Mouse (Mus musculus): ENCODE measurements around the gene Eef1a2. TPM values are rescaled to one million over a fixed set of nuclear protein-coding genes. Genes with fewer than 3 reads are reported as not detected.

Gene Eef1a2
- polyA plus RNA-seq, 1 experiment = 0.60 TPM

GRCm38 (mm10) chr2:181116436-181116835, 40.4 kb downstream of the Eef1a2 start:
- no peak overlapping the region for H3K4me3 ChIP-seq
- no peak overlapping the region for H3ac ChIP-seq (ENCODE audit: control insufficient read depth, insufficient read length)
- H3K4me2 ChIP-seq (ENCODE audit: low read depth) = no peak overlapping the region
- no peak for TF ChIP-seq MYOG (IDR thresholded peaks at IDR 0.05; ENCODE audit: control insufficient read depth in 1 of 3, insufficient read depth in 1 of 3, insufficient read length in 2 of 3, low read depth in 2 of 3)
- no peak for TF ChIP-seq MAX (IDR thresholded peaks at IDR 0.05; ENCODE audit: low read depth)
- no peak for TF ChIP-seq MYOD1 (IDR thresholded peaks at IDR 0.05; ENCODE audit: control insufficient read depth in 1 of 3, insufficient read length in 2 of 3, low read depth in 2 of 3)
- no peak for TF ChIP-seq TCF3 (IDR thresholded peaks at IDR 0.05; ENCODE audit: insufficient read length, low read depth)
- no peak for TF ChIP-seq REST (IDR thresholded peaks at IDR 0.05; ENCODE audit: insufficient read depth, insufficient read length)
- no peak for TF ChIP-seq E2F4 (IDR thresholded peaks at IDR 0.05; ENCODE audit: insufficient read depth)
- no peak for TF ChIP-seq CEBPB (IDR thresholded peaks at IDR 0.05; ENCODE audit: insufficient read depth, poor library complexity, severe bottlenecking)
- no peak for TF ChIP-seq POLR2AphosphoS2 (IDR thresholded peaks at IDR 0.05; ENCODE audit: insufficient read length, low read depth)
- TF ChIP-seq POLR2A (IDR thresholded peaks at IDR 0.05; ENCODE audit: insufficient read length, low read depth) = no peak
- TF ChIP-seq TCF12 (IDR thresholded peaks at IDR 0.05; ENCODE audit: insufficient read depth, poor library complexity, severe bottlenecking) = no peak
- H3K79me2 ChIP-seq (ENCODE audit: control insufficient read depth, insufficient read depth) = no peaks in the 10 kb centered on the region
- H3K36me3 ChIP-seq (ENCODE audit: control insufficient read depth, insufficient read depth) = no peaks in the 10 kb centered on the region
- H3K27me3 ChIP-seq (ENCODE audit: control insufficient read depth, insufficient read depth, insufficient read length) = peaks cover 36% of the 10 kb centered on the region

- Histone ChIP-seq H3K79me2 (ENCODE audit: control insufficient read depth, insufficient read depth) (no peaks in the 10 kb centered on the region), H3K4me3 (no peak overlapping the region), H3K4me2 (ENCODE audit: low read depth) (no peak overlapping the region), H3K27me3 (ENCODE audit: control insufficient read depth, insufficient read depth, insufficient read length) (peaks cover 36% of the 10 kb centered on the region), H3ac (ENCODE audit: control insufficient read depth, insufficient read length) (no peak overlapping the region), H3K36me3 (ENCODE audit: control insufficient read depth, insufficient read depth) (no peaks in the 10 kb centered on the region)
- no peak for TF ChIP-seq POLR2AphosphoS2 (IDR thresholded peaks at IDR 0.05; ENCODE audit: insufficient read length, low read depth)
- TF ChIP-seq SRF (IDR thresholded peaks at IDR 0.05; ENCODE audit: control insufficient read depth, insufficient read length, low read depth) = no peak
- no peak for TF ChIP-seq E2F4 (IDR thresholded peaks at IDR 0.05; ENCODE audit: insufficient read depth)
- TF ChIP-seq POLR2A (IDR thresholded peaks at IDR 0.05; ENCODE audit: insufficient read length, low read depth) = no peak
Observed at GRCm38 (mm10) chr2:181115367-181115766, 41.4 kb downstream of the Eef1a2 start.

- Histone ChIP-seq H3ac (ENCODE audit: control insufficient read depth, insufficient read length) (no peak overlapping the region), H3K36me3 (ENCODE audit: control insufficient read depth, insufficient read depth) (no peaks in the 10 kb centered on the region), H3K4me3 (no peak overlapping the region), H3K79me2 (ENCODE audit: control insufficient read depth, insufficient read depth) (no peaks in the 10 kb centered on the region), H3K4me2 (ENCODE audit: low read depth) (no peak overlapping the region), H3K27me3 (ENCODE audit: control insufficient read depth, insufficient read depth, insufficient read length) (peaks cover 40% of the 10 kb centered on the region)
- TF ChIP-seq MYOD1 (IDR thresholded peaks at IDR 0.05; ENCODE audit: control insufficient read depth in 1 of 3, insufficient read length in 2 of 3, low read depth in 2 of 3) (no peak), USF1 (IDR thresholded peaks at IDR 0.05; ENCODE audit: low read depth) (no peak), TCF3 (IDR thresholded peaks at IDR 0.05; ENCODE audit: insufficient read length, low read depth) (no peak), SRF (IDR thresholded peaks at IDR 0.05; ENCODE audit: control insufficient read depth, insufficient read length, low read depth) (no peak), TCF12 (IDR thresholded peaks at IDR 0.05; ENCODE audit: insufficient read depth, poor library complexity, severe bottlenecking) (no peak), REST (IDR thresholded peaks at IDR 0.05; ENCODE audit: insufficient read depth, insufficient read length) (no peak), POLR2AphosphoS2 (IDR thresholded peaks at IDR 0.05; ENCODE audit: insufficient read length, low read depth) (no peak), E2F4 (IDR thresholded peaks at IDR 0.05; ENCODE audit: insufficient read depth) (no peak), CEBPB (IDR thresholded peaks at IDR 0.05; ENCODE audit: insufficient read depth, poor library complexity, severe bottlenecking) (no peak), MYOG (IDR thresholded peaks at IDR 0.05; ENCODE audit: control insufficient read depth in 1 of 3, insufficient read depth in 1 of 3, insufficient read length in 2 of 3, low read depth in 2 of 3) (no peak), MAX (IDR thresholded peaks at IDR 0.05; ENCODE audit: low read depth) (no peak), POLR2A (IDR thresholded peaks at IDR 0.05; ENCODE audit: insufficient read length, low read depth) (no peak)
Observed at GRCm38 (mm10) chr2:181113762-181114361, 43.0 kb downstream of the Eef1a2 start.

GRCm38 (mm10) chr2:181111665-181112064, 45.1 kb downstream of the Eef1a2 start:
- TF ChIP-seq TCF12 (IDR thresholded peaks at IDR 0.05; ENCODE audit: insufficient read depth, poor library complexity, severe bottlenecking) = no peak
- TF ChIP-seq POLR2A (IDR thresholded peaks at IDR 0.05; ENCODE audit: insufficient read length, low read depth) = no peak
- no peak for TF ChIP-seq POLR2AphosphoS2 (IDR thresholded peaks at IDR 0.05; ENCODE audit: insufficient read length, low read depth)
- no peak for TF ChIP-seq MAX (IDR thresholded peaks at IDR 0.05; ENCODE audit: low read depth)
- H3K4me2 ChIP-seq (ENCODE audit: low read depth) = no peak overlapping the region
- no peaks in the 10 kb centered on the region for H3K79me2 ChIP-seq (ENCODE audit: control insufficient read depth, insufficient read depth)
- no peak overlapping the region for H3K4me3 ChIP-seq
- H3ac ChIP-seq (ENCODE audit: control insufficient read depth, insufficient read length) = no peak overlapping the region
- H3K36me3 ChIP-seq (ENCODE audit: control insufficient read depth, insufficient read depth) = no peaks in the 10 kb centered on the region
- peaks cover 43% of the 10 kb centered on the region for H3K27me3 ChIP-seq (ENCODE audit: control insufficient read depth, insufficient read depth, insufficient read length)

GRCm38 (mm10) chr2:181104111-181104510, 52.7 kb downstream of the Eef1a2 start:
- Histone ChIP-seq H3K36me3 (ENCODE audit: control insufficient read depth, insufficient read depth) (no peaks in the 10 kb centered on the region), H3K79me2 (ENCODE audit: control insufficient read depth, insufficient read depth) (no peaks in the 10 kb centered on the region), H3K4me3 (no peak overlapping the region), H3ac (ENCODE audit: control insufficient read depth, insufficient read length) (no peak overlapping the region), H3K4me2 (ENCODE audit: low read depth) (no peak overlapping the region), H3K27me3 (ENCODE audit: control insufficient read depth, insufficient read depth, insufficient read length) (peaks cover 49% of the 10 kb centered on the region)
- TF ChIP-seq USF1 (IDR thresholded peaks at IDR 0.05; ENCODE audit: low read depth) = no peak
- TF ChIP-seq REST (IDR thresholded peaks at IDR 0.05; ENCODE audit: insufficient read depth, insufficient read length) = no peak
- no peak for TF ChIP-seq TCF12 (IDR thresholded peaks at IDR 0.05; ENCODE audit: insufficient read depth, poor library complexity, severe bottlenecking)
- no peak for TF ChIP-seq E2F4 (IDR thresholded peaks at IDR 0.05; ENCODE audit: insufficient read depth)
